ENCODE assay signal across 14 mouse cellular contexts in genomic region chrX:11859396-11859795, GRCm38 (mm10).
DNase-seq lines count a peak whose midpoint lies in the region; ATAC-seq lines count a peak whose summit lies in the region.
"Had no signal": no experiment of that assay in that cellular context is flagged by ENCODE, and none has a peak within 500 bp of the region (broad histone marks: within the 10 kb centered on the region; RNA-seq: fewer than 3 reads in every experiment).

No protein-coding gene starts in this region.

- H3K27ac ChIP-seq in midbrain, embryonic 14.5 days (replicated peaks; ENCODE audit: low read depth, low read length) = no peak overlapping the region
- no peak overlapping the region for H3K27ac ChIP-seq in midbrain, embryonic 10.5 days (replicated peaks)
- H3K27ac ChIP-seq: hindbrain, embryonic 15.5 days; limb, embryonic 12.5 days; liver, embryonic 15.5 days; stomach, embryonic 15.5 days had no signal

- 50% methylated on average over 9 of the region's 9 CpGs for WGBS in midbrain, embryonic 14.5 days
- 63% methylated on average over 9 of the region's 9 CpGs for WGBS in midbrain, embryonic 10.5 days

- no peak overlapping the region for H3K4me3 ChIP-seq in midbrain, embryonic 14.5 days (replicated peaks; ENCODE audit: low read depth, low read length)
- H3K4me3 ChIP-seq in midbrain, embryonic 10.5 days = no peak overlapping the region
- H3K4me3 ChIP-seq: hindbrain, embryonic 15.5 days; limb, embryonic 12.5 days; liver, embryonic 15.5 days; stomach, embryonic 15.5 days had no signal

- peaks cover 5% of the 10 kb centered on the region; the same call in 1 of the 2 replicates for H3K27me3 ChIP-seq in midbrain, embryonic 14.5 days (ENCODE audit: control insufficient read depth, insufficient read depth, low read length)
- H3K27me3 ChIP-seq in midbrain, embryonic 10.5 days (ENCODE audit: low read depth, poor library complexity, severe bottlenecking) = peaks cover 100% of the 10 kb centered on the region

- H3K4me1 ChIP-seq in midbrain, embryonic 14.5 days (ENCODE audit: control insufficient read depth, insufficient read depth, low read length) = 0 out of 2 replicates have a peak, but pooled peaks cover 5% of the 10 kb centered on the region
- peaks cover 23% of the 10 kb centered on the region for H3K4me1 ChIP-seq in midbrain, embryonic 10.5 days
- H3K4me1 ChIP-seq: liver, embryonic 15.5 days; stomach, embryonic 15.5 days had no signal

- no peak overlapping the region for H3K4me2 ChIP-seq in midbrain, embryonic 14.5 days (ENCODE audit: low read length)
- H3K4me2 ChIP-seq: hindbrain, embryonic 15.5 days; limb, embryonic 12.5 days; liver, embryonic 15.5 days; stomach, embryonic 15.5 days had no signal

- DNase-seq in embryo, embryonic 11 days = peak; percentile 25
- no peak for DNase-seq in embryo, embryonic 10.5 days (ENCODE audit: low spot score)
- DNase-seq in kidney, postnatal 4 days = peak; percentile 29 to 41
- no peak for DNase-seq in kidney, adult 9 months
- DNase-seq in midbrain, embryonic 14.5 days = peak; percentile 46
- no peak for DNase-seq in midbrain, embryonic 10.5 days (ENCODE audit: low spot score)
- DNase-seq in R1 (ENCODE audit: low read depth, low spot score) = peak; percentile 1
- no peak for DNase-seq in urinary bladder, postnatal 10 days (ENCODE audit: low spot score)
- DNase-seq: adrenal gland, postnatal 36 days; thymus, postnatal 25 days had no signal

- H3K36me3 ChIP-seq in midbrain, embryonic 14.5 days (ENCODE audit: control insufficient read depth, insufficient read depth, low read length) = no peaks in the 10 kb centered on the region
- no peaks in the 10 kb centered on the region for H3K36me3 ChIP-seq in midbrain, embryonic 10.5 days
- H3K36me3 ChIP-seq: hindbrain, embryonic 15.5 days; limb, embryonic 12.5 days; liver, embryonic 15.5 days; stomach, embryonic 15.5 days had no signal

- H3K9me3 ChIP-seq in midbrain, embryonic 14.5 days (ENCODE audit: control insufficient read depth, low read length) = no peaks in the 10 kb centered on the region
- no peaks in the 10 kb centered on the region for H3K9me3 ChIP-seq in midbrain, embryonic 10.5 days (replicated peaks)
- H3K9me3 ChIP-seq: hindbrain, embryonic 15.5 days; limb, embryonic 12.5 days; liver, embryonic 15.5 days; stomach, embryonic 15.5 days had no signal

- H3K9ac ChIP-seq in midbrain, embryonic 14.5 days (replicated peaks; ENCODE audit: low read length) = no peak overlapping the region
- H3K9ac ChIP-seq: hindbrain, embryonic 15.5 days; limb, embryonic 12.5 days; liver, embryonic 15.5 days; stomach, embryonic 15.5 days had no signal

- ATAC-seq in midbrain, embryonic 14.5 days (ENCODE audit: low FRiP score, low TSS enrichment) = no peak

Comparison
In these comparisons a context has a peak if more than half of its experiments do, and no peak if none do; other contexts are left out.
1. DNase-seq: peak in embryo, embryonic 11 days (single experiment), kidney, postnatal 4 days (2 of 2), midbrain, embryonic 14.5 days (single experiment) and R1 (single experiment); none in embryo, embryonic 10.5 days (single experiment), kidney, adult 9 months (single experiment), midbrain, embryonic 10.5 days (single experiment) and urinary bladder, postnatal 10 days (single experiment).